Mouse (Mus musculus): ENCODE results near the gene Herpud1. TPM values are rescaled to one million over a fixed set of nuclear protein-coding genes. Genes with fewer than 3 reads are reported as not detected.

Herpud1 gene
- 66.4 and 66.9 TPM in 2 replicates for polyA plus RNA-seq (2015; fragmentation: Nextera tagmentation; extraction: Ambion mirVana)

GRCm38 (mm10) chr8:94386214-94387026 lies at the start of gene Herpud1:
TSS of gene Herpud1 (plus strand) at chr8:94386438.

GRCm38 (mm10) chr8:94433981-94434466 lies 47.8 kb downstream of the Herpud1 start, which contains the start of gene Nlrc5:
TSS of gene Nlrc5 (plus strand) at chr8:94434356.

Other genes starting within 250 kb of the Herpud1 start
- gene Mt4, start 249.2 kb upstream of the Herpud1 start, polyA plus RNA-seq (2015; fragmentation: Nextera tagmentation; extraction: Ambion mirVana): not detected in 2 replicates
- gene Mt3, start 233.8 kb upstream of the Herpud1 start, polyA plus RNA-seq (2015; fragmentation: Nextera tagmentation; extraction: Ambion mirVana): 623 and 627 TPM in 2 replicates
- 227 and 238 TPM in 2 replicates for gene Mt2, start 213.8 kb upstream of the Herpud1 start, polyA plus RNA-seq (2015; fragmentation: Nextera tagmentation; extraction: Ambion mirVana)
- 869 and 1,015 TPM in 2 replicates for gene Mt1, start 207.4 kb upstream of the Herpud1 start, polyA plus RNA-seq (2015; fragmentation: Nextera tagmentation; extraction: Ambion mirVana)
- 34.2 and 36.5 TPM in 2 replicates for gene Nup93, start 171.9 kb upstream of the Herpud1 start, polyA plus RNA-seq (2015; fragmentation: Nextera tagmentation; extraction: Ambion mirVana)
- 0.12 and 0.17 TPM in 2 replicates for gene Slc12a3, start 57.2 kb upstream of the Herpud1 start, polyA plus RNA-seq (2015; fragmentation: Nextera tagmentation; extraction: Ambion mirVana)
- gene Nlrc5, start 47.9 kb downstream of the Herpud1 start, polyA plus RNA-seq (2015; fragmentation: Nextera tagmentation; extraction: Ambion mirVana): 0.46 and 0.75 TPM in 2 replicates
- gene Cpne2, start 146.6 kb downstream of the Herpud1 start, polyA plus RNA-seq (2015; fragmentation: Nextera tagmentation; extraction: Ambion mirVana): 69.4 and 70.9 TPM in 2 replicates
- gene Rspry1, start 215.5 kb downstream of the Herpud1 start, polyA plus RNA-seq (2015; fragmentation: Nextera tagmentation; extraction: Ambion mirVana): 35.0 and 38.7 TPM in 2 replicates
- 58.9 and 63.6 TPM in 2 replicates for gene Fam192a, start 215.6 kb downstream of the Herpud1 start, polyA plus RNA-seq (2015; fragmentation: Nextera tagmentation; extraction: Ambion mirVana)